Mouse (Mus musculus): ENCODE results near the gene Herc3.

Gene Herc3

GRCm38 (mm10) chr6:58921623-58922022 is 90.4 kb downstream of the Herc3 start:
- no peak for DNase-seq (ENCODE audit: low spot score)

GRCm38 (mm10) chr6:58922511-58922910 is 91.2 kb downstream of the Herc3 start:
- no peak for DNase-seq (ENCODE audit: low spot score)

GRCm38 (mm10) chr6:58927881-58928280 is 96.6 kb downstream of the Herc3 start:
- no peak for DNase-seq (ENCODE audit: low spot score)

GRCm38 (mm10) chr6:58929911-58930431 is 98.7 kb downstream of the Herc3 start:
- no peak for DNase-seq (ENCODE audit: low spot score)

GRCm38 (mm10) chr6:58931149-58931548 is 99.9 kb downstream of the Herc3 start:
- DNase-seq (ENCODE audit: low spot score), result no peak

GRCm38 (mm10) chr6:58932515-58933188 is 101.4 kb downstream of the Herc3 start:
- no peak for DNase-seq (ENCODE audit: low spot score)

GRCm38 (mm10) chr6:58933189-58933913 is 102.1 kb downstream of the Herc3 start:
- no peak for DNase-seq (ENCODE audit: low spot score)

GRCm38 (mm10) chr6:58934144-58934543 is 102.9 kb downstream of the Herc3 start:
- no peak for DNase-seq (ENCODE audit: low spot score)

GRCm38 (mm10) chr6:58937726-58938125 is 106.5 kb downstream of the Herc3 start:
- no peak for DNase-seq (ENCODE audit: low spot score)

GRCm38 (mm10) chr6:58942276-58942675 is 111.0 kb downstream of the Herc3 start:
- no peak for DNase-seq (ENCODE audit: low spot score)

- DNase-seq (ENCODE audit: low spot score), result no peak
Observed at GRCm38 (mm10) chr6:58943958-58944357, 112.7 kb downstream of the Herc3 start.

GRCm38 (mm10) chr6:58946246-58946645 is 115.0 kb downstream of the Herc3 start:
- DNase-seq (ENCODE audit: low spot score), result no peak

GRCm38 (mm10) chr6:58946840-58947239 is 115.6 kb downstream of the Herc3 start:
- DNase-seq (ENCODE audit: low spot score), result no peak

GRCm38 (mm10) chr6:58950410-58950809 is 119.1 kb downstream of the Herc3 start:
- no peak for DNase-seq (ENCODE audit: low spot score)

- DNase-seq (ENCODE audit: low spot score), result no peak
Observed at GRCm38 (mm10) chr6:58951128-58951992, 120.1 kb downstream of the Herc3 start.

- no peak for DNase-seq (ENCODE audit: low spot score)
Observed at GRCm38 (mm10) chr6:58960523-58960922, 129.3 kb downstream of the Herc3 start.

- no peak for DNase-seq (ENCODE audit: low spot score)
Observed at GRCm38 (mm10) chr6:58962691-58963090, 131.4 kb downstream of the Herc3 start.

GRCm38 (mm10) chr6:58964091-58964490 is 132.8 kb downstream of the Herc3 start:
- no peak for DNase-seq (ENCODE audit: low spot score)

GRCm38 (mm10) chr6:58964565-58964964 is 133.3 kb downstream of the Herc3 start:
- no peak for DNase-seq (ENCODE audit: low spot score)

GRCm38 (mm10) chr6:58965071-58965831 is 134.0 kb downstream of the Herc3 start:
- no peak for DNase-seq (ENCODE audit: low spot score)

GRCm38 (mm10) chr6:58968272-58968671 is 137.0 kb downstream of the Herc3 start:
- no peak for DNase-seq (ENCODE audit: low spot score)
